Mouse (Mus musculus) fibroblast of lung, adult 2 months (primary cell): ENCODE measurements around the gene Dusp1.

Experiments used
- DNase-seq: peaks from one replicate; pipeline ENCODE4 v3.0.0-alpha.2; 2011; ENCODE audit warnings: low read depth

Dusp1 gene

DNA sequence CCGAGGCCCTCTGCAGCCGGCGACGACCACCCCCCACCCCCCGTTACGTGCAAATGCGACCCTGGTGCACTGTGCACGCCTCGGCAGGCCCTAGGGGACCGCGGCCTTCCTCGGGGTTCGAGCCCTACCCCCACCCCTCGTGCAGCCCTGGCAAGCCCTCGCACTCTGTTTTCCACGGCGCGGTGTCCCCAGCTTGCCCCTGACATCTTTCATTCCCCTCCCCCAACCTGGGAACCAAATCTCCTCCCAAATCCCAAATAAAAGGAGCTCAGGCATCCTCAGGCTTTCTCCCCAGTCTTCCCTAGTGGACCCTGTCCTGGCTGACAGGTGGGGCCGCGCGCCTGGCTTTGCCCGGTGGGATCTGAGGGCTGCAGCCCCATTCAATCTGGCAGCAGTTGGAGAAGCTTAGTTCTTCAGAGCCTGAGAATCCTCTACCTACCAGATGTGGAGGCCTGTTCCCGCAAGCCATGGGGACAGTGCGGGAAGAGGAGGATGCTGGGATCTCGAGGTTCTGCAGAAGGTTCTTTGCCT is at the start of gene Dusp1:
Dusp1 (minus strand) TSS at position 478 of the 531 bp plus-strand sequence.
- DNase-seq = no peak

GRCm38 (mm10) chr17:26611328-26611727 is 49.4 kb upstream of the Dusp1 start:
- no peak for DNase-seq

DNA sequence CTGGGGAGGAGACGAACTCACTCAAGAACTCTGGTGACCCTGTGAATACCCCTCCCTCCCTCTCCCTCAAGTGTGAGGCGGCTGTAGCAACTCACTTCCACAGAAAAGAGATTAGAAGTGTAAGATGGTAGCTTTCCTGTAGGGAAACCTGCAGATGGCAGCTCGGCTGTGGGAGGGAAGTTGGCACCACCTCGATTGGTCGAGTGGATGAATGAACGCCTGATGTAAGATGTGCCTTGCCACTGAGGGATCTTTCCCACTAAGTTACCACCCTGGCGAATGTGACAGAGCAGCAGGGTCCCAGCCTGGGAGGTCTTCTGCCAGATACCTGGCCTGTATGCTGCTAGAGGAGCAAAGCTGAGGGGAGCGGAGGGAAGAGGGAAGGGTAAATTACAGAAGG is 47.9 kb upstream of the Dusp1 start:
- no peak for DNase-seq

DNA sequence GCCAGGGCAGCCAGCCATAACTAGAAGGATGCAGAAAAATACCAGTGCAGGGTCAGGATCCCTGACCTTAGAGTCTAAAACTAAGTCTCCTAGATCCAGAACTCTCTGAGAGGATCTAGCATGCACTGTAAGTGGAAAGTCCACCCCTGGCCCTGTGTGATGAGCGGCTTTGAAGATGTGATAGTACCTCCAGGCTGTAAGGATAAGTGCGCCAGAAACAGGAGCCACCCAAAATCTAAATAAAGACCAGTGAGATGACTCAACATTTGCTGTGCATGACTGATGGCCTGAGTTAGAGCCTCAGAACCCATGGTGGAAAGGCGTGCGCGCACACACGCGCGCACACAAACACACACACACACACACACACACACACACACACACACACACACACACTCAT is 46.9 kb upstream of the Dusp1 start:
- DNase-seq = no peak

GRCm38 (mm10) chr17:26608348-26608747 is 46.4 kb upstream of the Dusp1 start:
- no peak for DNase-seq

DNA sequence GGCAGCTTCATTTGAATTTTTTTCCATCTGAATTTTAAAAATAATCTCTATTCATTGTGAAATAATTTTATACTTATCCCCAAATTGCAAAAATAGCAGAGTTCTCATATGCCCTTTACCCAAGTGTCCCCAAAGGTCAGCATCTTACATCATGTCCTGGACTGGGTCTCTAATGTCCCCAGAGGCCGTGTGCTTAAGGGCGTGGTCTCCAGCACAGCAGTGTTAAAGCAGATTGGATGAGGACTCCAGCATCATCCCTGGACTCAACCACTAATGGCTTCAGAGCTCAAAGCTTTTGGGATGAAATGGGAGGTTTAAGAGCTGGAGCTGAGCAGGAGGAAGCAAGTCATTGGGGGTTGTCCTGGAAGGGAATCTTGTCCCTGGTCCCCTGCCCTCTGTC is 44.6 kb upstream of the Dusp1 start:
- DNase-seq = no peak

DNA sequence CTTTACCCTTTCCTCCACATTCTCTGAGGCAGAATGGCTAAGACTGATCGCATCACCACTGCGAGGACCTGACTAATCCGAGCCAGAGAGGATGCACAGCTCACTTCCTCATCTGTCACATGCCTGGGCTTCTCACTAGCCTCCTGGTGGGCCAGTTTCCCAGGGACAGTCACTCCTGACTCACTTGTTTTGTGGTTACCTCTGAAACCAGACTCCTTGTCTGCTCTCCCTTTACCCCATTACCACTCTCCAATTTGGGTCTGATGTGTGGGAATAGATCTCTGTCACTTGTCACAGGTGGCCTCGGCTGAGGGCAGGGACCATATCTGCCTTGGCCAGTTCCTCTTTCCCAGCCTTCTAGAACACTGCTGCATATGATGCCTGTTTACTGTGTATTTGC is 43.7 kb upstream of the Dusp1 start:
- DNase-seq = peak; percentile 91

DNA sequence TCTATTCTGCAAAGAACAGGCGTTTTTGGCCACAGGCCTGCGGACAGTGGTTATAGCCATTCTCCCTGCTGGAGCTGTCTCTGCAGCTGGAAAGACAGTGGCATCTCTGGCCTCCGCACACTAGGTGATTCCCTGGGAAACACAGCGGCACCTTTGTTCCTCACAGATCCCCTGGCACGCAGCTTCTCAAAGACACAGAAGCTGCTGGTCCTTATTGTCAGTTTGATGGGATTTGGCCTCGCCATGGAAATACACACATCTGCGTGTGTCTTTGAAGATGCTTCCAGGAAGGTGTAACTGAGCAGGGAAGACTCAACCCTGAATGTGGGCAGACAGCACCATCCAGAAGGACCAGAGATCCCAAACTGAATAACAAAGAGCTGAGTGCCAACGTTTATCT is 41.4 kb upstream of the Dusp1 start:
- DNase-seq = no peak

DNA sequence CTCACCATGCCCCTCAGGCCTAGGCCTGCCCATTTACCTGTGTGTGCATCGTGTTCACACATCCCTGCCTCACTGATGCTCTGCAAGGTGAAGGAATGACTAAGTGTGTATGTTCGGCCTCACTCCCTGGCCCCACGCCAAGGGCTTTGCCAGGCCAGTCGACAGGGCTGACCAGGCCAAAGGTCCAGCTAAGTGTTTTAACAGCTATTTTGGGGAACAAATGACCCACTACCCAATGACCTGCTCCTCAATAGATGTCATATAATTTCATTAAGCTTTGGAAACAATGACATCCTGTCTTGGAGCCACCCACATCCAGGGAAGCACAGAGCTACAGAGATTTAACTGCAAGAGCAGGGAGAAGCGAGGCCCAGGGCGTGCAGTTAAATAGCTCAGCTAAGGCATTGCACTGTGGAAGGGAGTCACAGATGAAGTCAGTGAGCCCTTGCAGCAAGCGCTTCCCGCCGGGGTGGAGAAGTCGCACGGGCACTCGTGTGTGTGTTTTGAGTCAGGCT is 40.5 kb upstream of the Dusp1 start:
- DNase-seq = no peak

GRCm38 (mm10) chr17:26601926-26602325 is 40.0 kb upstream of the Dusp1 start:
- no peak for DNase-seq

DNA sequence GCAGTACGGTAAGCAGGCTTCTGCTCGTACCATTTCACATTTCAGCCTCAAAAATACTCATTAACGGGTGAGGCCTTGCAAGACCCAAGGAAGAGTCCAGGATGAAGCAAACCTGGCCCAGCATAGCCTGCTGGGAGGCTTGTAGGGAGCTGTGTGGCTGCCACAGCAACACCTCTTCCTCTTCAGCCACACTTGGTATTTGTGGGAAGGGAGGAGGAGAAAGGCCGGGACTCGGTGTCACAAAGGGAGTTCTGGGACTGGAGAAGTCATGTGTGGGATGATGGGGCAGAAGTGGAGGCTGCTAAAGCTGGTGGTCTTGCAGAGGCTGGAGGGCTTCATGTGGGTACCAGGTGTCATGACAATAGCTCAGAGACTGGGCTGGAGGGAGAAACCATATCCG is 39.6 kb upstream of the Dusp1 start:
- no peak for DNase-seq

DNA sequence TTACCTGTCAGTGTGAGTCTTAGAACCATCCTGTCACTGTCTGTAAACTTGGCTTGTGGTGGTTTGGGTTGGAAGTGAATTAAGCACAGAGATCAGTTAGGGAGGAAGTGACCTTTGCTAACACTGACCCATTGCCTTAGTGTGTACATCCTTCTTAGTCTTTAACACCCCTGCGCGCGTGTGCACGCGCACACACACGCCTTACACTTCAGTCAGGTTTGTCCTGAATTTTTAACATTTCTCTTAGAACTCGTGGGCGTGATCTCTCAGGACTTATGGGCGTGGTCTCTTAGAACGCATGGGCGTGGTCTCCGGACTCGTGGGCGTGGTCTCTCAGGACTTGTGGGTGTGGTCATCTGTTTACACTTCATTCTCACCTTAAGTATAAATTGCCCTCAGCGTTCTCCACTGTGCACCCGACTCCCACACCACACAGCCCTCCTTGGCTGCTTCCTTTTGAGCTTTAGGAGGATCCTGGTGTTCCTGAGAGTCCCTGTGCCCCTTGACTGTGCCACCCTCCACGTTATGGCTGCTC is 39.1 kb upstream of the Dusp1 start:
- DNase-seq = no peak

GRCm38 (mm10) chr17:26598845-26599244 is 36.9 kb upstream of the Dusp1 start:
- DNase-seq = no peak

DNA sequence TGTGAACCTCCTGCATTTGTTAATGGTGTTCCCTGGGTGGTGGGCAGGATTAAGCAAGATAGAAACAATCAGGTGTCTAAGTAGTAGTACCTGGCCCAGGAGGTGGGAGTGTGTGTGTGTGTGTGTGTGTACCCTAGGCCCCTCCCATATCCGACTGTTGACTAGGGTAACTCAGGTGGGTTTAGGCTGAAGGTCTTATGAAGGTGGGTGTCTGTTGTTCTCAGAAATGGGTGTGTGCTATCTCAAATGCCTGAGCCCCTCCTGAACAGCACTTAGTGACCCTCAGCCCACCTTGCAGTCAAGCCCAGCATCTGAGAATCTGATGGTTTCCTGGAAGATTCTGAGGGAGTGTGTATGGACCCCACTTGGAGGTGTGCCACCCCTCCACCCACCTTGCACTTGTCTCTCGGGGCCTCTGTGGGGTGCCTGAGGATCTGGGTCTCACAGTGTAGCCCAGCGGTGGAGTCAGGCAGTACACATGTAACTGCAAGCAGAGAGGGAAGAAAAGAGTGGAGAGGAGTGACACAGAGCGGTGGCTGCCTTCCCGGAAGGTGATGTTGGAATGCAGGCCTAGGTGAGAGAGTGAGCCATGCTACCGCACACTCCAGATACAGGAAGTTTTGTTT is 35.0 kb upstream of the Dusp1 start:
- DNase-seq = no peak

GRCm38 (mm10) chr17:26596168-26596658 is 34.3 kb upstream of the Dusp1 start:
- DNase-seq = no peak

DNA sequence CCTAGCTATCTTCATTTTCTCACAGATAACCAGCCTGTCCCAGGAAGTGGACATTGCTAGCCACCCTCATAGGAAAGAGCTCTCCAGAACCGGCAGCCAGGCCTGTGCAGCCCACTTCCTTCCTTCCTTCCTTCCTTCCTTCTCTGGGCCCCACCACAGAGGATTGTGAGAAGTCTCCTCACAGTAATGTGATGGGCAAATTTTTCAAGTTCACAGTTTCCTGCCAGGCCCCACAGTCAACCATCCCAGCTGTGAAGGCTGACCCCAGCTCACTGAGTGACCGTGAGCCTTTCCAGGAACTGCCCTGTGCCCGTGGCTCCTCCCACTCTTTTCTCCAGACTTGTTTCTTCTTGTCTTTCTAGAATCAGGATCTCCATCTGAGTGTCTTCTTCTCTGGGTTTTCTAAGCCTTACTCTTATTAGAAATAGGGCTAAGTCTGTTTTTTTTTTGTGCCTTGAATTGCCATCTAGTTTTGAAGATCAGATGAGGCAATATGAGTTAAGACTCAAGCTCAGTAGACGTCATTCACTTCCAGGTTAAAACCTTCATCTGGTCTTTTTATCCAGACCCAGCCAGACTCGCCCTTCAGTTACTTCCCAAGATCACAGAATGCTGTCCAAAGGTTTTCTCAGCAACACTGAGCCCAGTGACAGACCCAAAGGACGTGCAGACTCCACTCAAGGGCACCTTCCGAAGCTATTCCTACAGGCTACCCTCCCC is 33.7 kb upstream of the Dusp1 start:
- no peak for DNase-seq

GRCm38 (mm10) chr17:26594958-26595357 is 33.0 kb upstream of the Dusp1 start:
- DNase-seq = no peak

DNA sequence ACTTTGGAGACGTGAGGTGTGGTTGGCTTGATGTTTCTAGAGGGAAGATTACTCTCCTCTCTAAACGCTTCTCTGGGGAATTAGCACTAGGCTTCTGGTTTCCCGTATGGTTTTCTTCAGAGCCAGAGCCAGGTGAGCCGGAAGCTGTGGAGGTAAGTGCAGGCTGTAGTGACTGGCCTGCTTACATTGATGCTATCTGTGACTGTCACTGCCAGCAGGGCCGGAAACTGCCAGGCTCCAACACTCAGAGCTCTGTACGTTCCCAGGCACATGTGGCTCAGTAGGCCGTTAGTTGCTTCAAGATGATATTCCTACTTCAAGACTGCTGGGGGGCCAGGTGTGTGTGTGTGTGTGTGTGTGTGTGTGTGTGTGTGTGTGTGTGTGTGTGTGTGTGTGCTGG is 32.2 kb upstream of the Dusp1 start:
- no peak for DNase-seq

GRCm38 (mm10) chr17:26593199-26593598 is 31.3 kb upstream of the Dusp1 start:
- no peak for DNase-seq

GRCm38 (mm10) chr17:26592510-26592909 is 30.6 kb upstream of the Dusp1 start:
- peak; percentile 85 for DNase-seq

GRCm38 (mm10) chr17:26587961-26588487 is 26.1 kb upstream of the Dusp1 start:
- no peak for DNase-seq

DNA sequence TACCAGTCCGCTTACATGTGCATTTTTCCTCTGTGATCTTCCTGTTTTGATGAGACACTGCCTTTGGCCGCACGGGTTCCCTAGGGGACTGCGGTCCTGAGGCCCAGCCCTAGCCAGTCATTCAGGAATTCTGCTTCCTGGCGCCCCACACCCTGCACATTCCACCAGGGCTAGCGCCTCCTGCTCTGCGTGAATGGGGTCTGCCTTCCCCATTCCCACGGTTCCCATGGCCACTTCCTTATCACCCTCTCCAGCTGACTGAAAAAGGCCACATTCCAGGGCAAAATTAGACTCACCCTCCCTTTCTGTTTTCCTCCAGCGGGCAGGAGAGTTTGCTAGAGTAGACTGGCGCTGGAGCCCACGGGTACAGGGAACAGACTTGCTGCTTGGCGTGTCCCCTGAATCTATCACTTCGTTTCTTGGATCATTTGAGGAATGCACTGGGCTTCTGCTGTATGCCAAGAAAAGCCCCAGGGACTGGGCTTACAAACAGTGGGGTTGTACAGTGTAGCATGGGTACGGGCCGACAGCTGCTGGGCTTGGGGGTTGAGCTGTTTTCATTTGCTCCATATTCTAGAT is 22.7 kb upstream of the Dusp1 start:
- peak; percentile 97 for DNase-seq
